Mouse (Mus musculus): ENCODE data around the gene Ighmbp2.
"Not testable (repeated sequence)": the region's sequence is repeated elsewhere in the genome, so short reads cannot be mapped to it uniquely, and the experiment has no call there.

Gene Ighmbp2

DNA sequence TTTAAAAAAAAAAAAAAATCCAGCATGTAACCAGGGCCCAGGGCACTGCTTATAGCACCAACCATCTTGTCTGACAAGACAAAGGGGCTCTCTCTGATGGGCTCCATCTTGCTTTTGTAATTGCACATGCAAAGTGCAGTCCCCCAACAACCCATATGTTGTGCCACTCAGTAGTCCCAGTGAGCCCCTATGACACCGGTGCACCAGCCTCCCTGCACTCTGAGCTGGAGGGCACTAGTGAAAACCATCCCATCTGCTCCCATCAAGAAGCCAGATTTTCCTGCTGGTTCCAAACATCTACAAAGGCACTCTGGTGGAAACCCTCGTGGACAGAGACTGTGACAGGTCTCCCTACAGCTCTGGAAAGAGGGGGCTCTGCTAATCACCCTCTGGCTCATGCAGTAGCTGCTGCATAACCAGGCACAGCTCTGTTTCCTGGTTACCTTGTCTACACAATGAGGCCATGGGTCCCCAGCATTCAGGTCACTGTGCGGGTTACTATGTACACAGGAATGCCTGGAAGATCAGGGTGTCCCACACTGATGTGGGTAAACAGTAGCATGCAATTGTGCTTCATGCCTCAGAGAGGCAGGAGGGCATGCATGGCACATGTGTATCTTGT is 7.0 kb downstream of the Ighmbp2 start:
- DNase-seq = no peak

DNA sequence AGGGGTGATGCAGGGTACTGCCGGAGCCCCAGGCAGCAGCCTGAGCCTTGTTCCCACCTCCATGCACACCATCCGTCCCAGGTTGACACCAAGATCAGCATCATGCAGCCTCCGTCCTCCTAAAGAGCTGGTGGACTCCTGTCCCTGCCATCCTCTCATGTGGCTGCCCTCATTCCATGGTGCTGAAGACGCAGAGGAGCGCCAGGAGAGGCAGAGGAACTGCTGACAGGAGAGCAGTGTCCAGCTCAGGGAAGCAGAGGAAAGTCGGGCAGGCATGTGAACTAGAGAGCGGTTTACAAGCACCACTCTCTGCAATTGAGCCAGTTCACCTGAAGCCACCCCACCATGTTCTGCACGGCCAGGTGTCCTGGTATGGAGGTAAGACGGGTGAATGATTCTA is 9.5 kb downstream of the Ighmbp2 start:
- DNase-seq = no peak

DNA sequence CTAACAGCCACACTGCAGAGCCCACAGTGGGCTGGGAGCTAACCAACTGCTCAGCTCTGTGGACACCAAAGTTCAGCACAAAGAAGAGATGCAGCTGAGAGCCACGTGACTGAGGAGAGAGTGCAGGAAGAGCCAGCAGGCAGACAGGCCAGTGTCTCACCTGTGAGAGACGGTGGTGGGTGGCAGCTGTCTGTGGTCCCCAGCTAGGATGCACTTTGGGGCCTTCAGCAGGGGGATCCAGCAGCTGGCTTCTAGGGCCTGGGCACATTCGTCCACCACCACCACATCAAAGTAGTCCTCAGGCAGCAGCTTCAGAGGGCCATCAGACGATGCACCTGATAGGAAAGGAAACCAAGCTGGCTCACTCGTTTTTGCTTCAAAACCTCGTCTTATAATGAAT is 11.5 kb downstream of the Ighmbp2 start:
- DNase-seq = no peak

DNA sequence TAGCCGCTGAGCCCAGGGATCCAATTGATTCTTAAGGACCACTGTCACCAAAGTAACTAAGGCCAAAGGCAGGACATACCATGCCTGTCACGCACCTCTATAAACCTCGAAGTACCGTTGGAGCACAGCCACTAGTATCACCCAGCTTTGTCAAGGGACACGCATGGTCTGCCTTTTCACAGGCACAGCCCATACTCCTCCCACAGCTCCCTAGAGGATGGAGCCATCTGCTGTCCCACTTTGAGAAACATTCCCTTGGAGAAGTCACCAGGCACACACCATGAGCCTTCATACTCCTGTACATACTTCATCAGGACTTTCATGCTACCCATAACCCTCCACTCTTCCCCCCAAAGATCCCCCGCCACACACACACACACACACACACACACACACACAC is 13.0 kb downstream of the Ighmbp2 start:
- DNase-seq = no peak

DNA sequence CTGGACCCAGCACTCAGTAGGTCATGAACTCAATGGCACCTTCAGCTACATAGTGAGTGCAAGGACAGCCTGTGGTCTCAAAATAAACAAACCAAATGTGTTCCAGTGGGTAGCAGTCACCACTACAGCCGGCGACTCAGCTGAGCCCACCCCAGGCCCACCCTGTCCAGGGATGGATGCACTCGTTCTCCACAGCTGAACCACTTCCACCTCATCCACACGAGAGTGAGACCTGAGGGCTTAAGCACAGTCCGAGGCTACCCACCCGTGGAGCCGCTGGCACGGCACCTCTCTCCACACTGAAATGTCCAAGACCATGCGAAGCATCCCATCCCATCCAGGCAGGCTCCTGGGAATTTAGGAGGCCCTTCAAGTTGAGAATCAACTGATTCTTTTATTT is 13.5 kb downstream of the Ighmbp2 start:
- no peak for DNase-seq

DNA sequence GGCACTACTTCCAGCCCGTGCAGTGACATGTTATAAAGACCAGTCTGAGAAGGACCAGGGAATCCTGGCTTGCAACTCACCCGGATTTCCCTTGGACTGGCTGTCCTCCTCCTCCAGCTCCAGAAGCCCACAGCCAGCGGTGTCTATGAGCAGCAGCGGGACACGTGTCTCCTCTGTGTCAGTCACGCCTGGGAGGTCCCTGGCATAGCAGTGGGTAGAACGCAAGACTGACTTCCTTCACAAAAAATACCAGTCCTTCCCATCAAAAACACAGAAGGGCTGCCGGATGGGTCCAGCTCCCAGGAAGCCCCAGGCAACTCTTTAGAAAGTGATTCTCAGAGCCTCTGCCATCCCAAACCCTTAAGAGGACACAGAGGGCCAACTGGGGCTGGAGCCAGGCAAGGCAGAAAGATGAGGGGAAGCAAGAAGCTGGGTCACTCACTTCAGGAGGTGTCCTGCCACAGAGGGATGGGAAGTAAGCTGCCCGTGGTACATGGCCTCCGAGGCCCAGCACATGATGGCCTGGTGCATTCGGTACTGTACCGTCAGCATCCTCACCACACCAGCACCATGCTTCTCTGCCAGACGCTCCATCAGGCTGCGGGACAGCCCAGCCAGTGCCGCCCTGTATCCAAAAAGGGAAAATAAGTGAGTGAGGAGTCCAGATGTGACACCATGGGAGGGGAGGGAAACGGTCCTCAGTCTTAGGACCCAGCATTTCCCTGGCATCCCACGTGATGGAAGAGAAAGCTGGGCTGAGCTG is 14.4 kb downstream of the Ighmbp2 start:
- no peak for DNase-seq

DNA sequence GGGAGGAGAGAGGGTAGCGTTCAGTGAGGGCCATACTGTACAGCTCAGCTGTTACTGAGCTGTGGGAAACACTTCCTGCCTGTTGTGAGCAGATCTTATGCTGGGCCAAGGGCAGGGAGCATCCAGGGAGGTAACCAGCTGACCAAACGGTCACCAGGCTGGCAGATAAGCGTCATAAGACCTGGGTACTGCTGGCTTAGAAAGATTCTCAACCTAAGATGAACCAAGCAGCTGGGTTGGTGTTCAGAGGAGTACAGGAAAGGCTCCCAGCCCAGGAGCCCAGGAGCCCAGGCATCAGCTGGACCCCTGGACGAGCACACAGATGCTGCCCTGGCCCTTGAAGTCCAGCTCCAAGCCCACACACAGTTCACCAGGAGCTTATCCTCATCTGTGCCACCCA is 15.5 kb downstream of the Ighmbp2 start:
- DNase-seq = no peak

DNA sequence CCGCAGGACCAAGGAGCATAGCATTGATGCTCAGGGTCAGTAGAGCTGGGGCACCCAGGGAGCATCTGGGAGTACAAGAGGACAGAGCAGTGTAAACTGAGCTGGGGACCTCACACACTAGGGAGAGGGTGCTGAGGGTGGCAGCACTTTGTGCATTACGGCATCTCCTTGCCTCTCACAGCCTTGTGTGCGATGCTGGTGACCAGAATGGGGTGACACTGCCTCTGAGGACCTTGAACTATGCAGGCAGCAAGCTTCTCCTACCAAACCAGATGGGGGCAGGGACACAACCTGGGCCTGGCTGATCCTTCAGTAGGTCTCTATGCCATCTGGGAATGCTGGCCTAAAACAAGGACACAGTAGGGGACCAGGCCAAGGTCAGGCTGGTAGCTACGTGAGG is 16.1 kb downstream of the Ighmbp2 start:
- no peak for DNase-seq

DNA sequence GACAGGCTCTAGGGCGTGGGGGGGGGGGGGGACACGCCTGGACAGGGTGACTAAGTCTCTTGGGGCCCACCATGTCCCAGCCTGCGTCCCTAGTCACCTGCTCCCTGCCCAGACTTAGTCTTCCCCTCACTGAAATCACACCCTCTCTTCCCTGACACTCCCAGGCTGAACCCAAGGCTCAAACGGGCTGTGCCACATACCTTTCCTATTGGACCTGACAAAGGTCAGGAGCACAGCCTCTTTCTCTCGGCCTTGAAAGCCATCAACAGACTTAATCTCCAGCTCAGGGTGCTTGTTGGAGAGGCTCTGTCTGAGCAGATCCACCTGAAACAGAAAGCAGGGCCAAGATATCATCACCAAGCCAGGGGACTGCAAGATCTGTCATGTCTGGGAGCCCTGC is 16.7 kb downstream of the Ighmbp2 start:
- DNase-seq = no peak

DNA sequence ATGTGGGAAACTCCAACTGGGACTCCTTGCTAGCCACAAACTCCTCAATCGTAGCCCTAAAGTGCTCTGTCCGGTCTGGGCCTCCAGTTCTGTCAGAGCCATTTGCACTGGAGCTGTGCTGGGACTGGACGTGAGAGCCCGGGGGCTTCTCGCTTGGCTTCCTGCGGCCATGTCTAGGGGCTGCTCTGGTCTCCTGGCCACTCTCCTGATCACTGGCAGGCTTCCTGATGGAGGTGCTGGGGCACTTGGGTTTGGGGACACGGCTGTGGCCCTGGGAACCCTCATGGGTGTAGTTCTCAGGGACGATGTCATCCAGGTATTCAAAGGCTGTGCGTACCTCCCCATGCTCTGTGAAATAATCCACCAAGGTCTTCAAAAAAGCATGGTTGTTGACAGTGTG is 17.6 kb downstream of the Ighmbp2 start:
- no peak for DNase-seq

DNA sequence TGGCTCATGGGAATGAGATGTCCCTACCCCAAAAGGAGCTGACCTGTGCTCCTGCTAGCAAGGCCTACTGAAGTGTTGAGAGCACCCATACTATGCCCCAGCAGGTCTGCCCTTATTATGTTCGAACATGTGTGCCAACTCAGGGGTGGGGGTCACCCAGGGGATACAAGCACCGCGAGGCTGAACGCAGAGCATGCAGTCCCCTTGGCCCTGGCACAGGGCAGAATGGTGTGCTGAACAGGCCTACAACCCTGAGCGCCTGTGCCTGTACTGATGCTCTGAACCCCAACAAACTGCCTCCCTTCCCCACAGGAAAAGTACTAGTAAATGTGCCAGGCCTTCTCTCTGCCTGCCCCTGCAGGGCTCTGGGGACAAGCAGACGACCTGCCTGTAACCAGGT is 18.5 kb downstream of the Ighmbp2 start:
- DNase-seq = no peak

DNA sequence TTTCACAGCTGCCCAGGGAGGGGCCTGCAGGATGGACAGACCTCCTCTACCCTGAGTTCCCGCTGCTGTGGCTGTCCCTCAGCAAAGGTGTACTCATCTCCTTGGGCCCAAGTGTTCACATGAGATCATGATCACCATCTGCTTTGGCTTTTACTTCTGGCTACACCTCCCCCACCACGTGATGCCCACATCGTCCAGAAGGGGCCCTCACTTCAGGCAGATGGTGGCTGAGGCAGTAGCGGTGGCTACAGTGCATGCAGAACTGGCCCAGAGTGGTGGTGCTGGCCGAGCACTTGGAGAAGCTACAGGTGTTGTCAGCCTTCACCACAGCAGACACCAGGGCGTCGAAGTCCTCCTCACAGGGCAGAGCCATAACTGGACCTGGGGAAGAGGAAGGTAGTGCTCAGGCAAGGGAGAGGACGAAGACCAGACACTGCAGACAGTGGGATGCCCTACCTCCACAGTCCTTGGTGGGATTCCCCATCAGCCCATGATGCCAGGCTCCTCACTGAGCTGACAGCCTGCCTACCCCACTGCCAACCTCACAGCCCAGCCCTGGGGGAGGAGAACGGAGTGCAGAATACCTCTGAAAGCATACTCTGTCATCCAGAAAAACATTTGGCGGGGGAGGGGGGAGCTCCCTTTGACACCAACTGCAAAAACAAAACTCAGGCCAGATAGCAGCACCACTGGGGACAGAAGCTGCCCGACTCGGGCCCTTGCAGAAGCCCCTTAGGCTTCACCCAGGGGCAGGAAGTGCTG is 20.9 kb downstream of the Ighmbp2 start:
- DNase-seq = no peak

DNA sequence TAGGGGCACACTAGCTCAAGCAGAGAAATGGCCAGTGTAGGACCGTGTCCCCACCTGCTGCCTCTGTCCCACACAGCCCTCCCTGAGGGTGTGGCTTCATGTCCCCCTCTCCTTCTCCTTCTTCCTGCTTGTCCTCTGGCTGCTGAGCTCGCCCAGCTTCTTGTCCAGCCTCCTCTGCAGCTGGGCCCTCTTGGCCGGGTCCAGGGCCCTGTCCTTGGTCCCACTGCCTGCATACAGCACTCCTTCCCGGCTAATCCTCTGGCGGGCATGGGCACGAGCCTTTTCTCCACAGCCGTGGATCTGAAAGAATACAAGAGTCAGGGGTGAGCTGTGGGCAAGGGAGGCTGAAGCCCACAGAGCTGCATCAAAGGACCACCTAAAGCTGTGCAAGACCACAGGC is 21.5 kb downstream of the Ighmbp2 start:
- DNase-seq = no peak

DNA sequence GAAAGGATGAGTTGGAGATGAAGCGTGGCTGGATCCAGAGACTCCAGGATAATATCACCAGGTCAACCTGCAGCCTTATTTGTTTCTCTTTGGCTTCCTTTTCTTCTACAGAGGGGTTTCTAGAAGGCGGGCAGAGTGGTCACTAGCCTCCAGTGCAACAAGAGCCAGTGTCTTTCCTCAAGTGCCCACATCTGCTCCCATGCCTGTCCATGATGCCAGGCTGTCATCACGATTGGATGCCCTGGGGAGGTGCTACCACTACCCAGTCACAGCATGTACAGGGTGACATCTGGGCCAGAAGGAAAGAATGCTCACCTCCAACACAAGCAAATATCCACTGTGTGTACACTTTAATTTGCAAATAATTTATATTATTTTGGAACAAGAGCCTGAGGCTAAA is 22.2 kb downstream of the Ighmbp2 start:
- no peak for DNase-seq

DNA sequence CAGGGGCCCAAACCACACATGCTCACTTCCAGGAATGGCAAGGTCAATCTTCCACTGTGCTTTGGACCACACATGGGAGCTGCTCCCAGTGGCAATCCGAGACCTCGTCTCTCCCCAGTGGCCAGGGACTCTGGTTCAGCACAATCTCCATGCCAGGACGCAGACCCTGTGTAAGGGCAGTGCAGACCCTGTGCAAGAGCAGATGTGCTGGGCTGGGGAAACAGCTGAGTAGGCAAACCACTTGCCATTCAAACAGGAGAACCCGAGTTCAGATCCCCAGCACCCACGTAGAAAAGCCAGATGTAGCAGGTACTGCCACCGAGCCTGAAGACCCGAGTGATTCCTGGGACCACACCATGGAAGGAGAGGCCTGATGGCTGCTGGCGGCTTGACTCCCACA is 22.8 kb downstream of the Ighmbp2 start:
- DNase-seq = no peak

DNA sequence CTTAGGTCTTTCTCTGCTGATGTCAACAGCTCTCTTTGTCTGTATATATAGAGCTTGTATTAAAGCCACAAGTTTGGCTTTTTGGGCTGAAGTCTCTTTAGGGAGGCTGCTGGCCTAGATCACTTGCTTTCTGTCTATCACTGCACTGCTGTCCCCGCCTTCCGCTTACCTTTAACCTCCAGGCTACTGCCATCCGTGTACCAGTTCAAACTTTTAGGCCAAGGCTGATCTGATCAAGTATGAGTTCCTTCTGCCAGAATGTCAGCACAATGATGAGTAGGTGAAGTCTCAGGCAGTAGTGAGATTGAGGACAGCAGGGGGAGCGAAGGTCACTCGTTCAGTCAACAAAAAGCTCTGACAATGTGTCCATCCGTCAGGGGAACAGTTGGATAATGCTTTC is 57.6 kb downstream of the Ighmbp2 start:
- DNase-seq = not testable (repeated sequence)

DNA sequence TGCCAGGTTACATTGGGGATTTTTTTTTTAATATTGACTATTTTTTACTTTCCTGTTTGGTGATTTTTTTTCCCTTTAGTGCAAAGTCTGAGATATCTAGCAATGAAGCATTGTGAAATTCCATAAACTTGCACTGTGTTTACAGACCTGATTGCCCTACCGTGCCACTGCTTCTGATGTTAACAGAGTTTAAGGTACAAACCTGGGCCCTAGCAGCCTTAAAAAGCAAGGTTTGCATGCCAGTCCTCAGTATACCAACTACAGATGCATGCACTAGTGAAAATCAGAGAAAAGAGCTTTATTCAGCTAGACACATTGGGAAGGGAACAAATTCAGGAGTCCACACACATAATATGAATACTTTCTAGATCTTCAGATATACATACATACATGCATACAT is 67.9 kb downstream of the Ighmbp2 start:
- DNase-seq = not testable (repeated sequence)
